Comparison of ENCODE assay signal across 15 mouse cellular contexts in the genomic region with DNA sequence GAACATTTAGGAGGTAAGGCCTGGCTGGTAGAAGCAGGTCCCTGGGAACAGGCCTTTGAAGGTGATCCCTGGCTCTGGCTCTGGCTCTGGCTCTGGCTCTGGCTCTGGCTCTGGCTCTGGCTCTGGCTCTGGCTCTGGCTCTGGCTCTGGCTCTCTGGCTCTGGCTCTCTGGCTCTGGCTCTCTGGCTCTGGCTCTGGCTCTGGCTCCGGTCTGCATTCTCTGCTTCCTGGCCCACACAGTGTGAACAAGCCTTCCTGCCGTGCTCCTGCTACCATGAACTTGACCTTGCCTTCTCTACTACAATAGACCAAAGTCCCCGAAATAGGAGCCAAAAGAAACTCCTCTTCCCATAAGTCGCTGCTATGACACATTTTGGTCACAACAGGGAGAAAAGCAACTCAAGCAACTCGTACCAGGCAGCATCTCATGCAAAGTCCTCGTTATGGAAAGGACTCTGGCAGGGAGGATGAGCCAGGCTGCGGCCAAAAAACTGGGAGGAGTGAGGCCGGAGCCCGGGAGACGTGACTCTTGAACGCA.
DNase-seq lines count a peak whose midpoint lies in the region; ATAC-seq and TF ChIP-seq lines count a peak whose summit lies in the region.
"Had no signal": no experiment of that assay in that cellular context is flagged by ENCODE, and none has a peak within 500 bp of the region (broad histone marks: within the 10 kb centered on the region; RNA-seq: fewer than 3 reads in every experiment).

No protein-coding gene starts in this region.

- no peak overlapping the region for H3K4me3 ChIP-seq in forebrain, postnatal 0 days (ENCODE audit: low read depth, low read length)
- no peak overlapping the region for H3K4me3 ChIP-seq in forebrain, embryonic 10.5 days
- no peak overlapping the region for H3K4me3 ChIP-seq in brown adipose tissue, adult 24 weeks (ENCODE audit: insufficient read depth, low read depth, low read length)
- H3K4me3 ChIP-seq: embryonic facial prominence, embryonic 10.5 days; neural tube, embryonic 13.5 days had no signal

- 0 out of 2 replicates have a peak, but pooled peaks cover 7% of the 10 kb centered on the region for H3K4me1 ChIP-seq in forebrain, postnatal 0 days (ENCODE audit: insufficient read depth)
- H3K4me1 ChIP-seq in forebrain, embryonic 10.5 days: peaks cover 9% of the 10 kb centered on the region
- H3K4me1 ChIP-seq in brown adipose tissue, adult 24 weeks (ENCODE audit: control insufficient read depth, insufficient read depth, insufficient read length, low read length): peaks cover 9% of the 10 kb centered on the region
- H3K4me1 ChIP-seq: embryonic facial prominence, embryonic 10.5 days; neural tube, embryonic 13.5 days had no signal

- 72% methylated on average over 11 of the region's 11 CpGs for WGBS in forebrain, postnatal 0 days
- 92% methylated on average over 11 of the region's 11 CpGs for WGBS in forebrain, embryonic 10.5 days

- DNase-seq in forebrain, postnatal 0 days: no peak
- no peak for DNase-seq in forebrain, embryonic 10.5 days (ENCODE audit: extremely low spot score, low spot score)
- peak; percentile 78 for DNase-seq in Muller cell, postnatal 12 days (ENCODE audit: inconsistent ontology term)
- peak; percentile 71 to 75 for DNase-seq in heart, adult 9 months (ENCODE audit: low spot score in 2 of 2)
- no peak for DNase-seq in ovary, postnatal 36 days (ENCODE audit: low spot score)
- no peak for DNase-seq in T-cell, adult 2 months (ENCODE audit: low spot score)
- DNase-seq: lung, postnatal 10 days; midbrain, embryonic 14.5 days; thymus, postnatal 36 days had no signal

- ATAC-seq in forebrain, postnatal 0 days: no peak
- ATAC-seq: inflammation-experienced regulatory T-cells, adult 6 months had no signal

- no peaks in the 10 kb centered on the region for H3K27me3 ChIP-seq in forebrain, postnatal 0 days (ENCODE audit: insufficient read depth, low read length)
- H3K27me3 ChIP-seq in forebrain, embryonic 10.5 days (ENCODE audit: poor library complexity, severe bottlenecking): no peaks in the 10 kb centered on the region
- H3K27me3 ChIP-seq: CH12.LX; neural tube, embryonic 13.5 days had no signal

- H3K27ac ChIP-seq in forebrain, postnatal 0 days (ENCODE audit: low read depth, low read length): peak overlapping the region; percentile 4; the same call in 1 of the 2 replicates
- no peak overlapping the region for H3K27ac ChIP-seq in forebrain, embryonic 10.5 days
- peak overlapping the region; percentile 29; the same call in 1 of the 2 replicates for H3K27ac ChIP-seq in brown adipose tissue, adult 24 weeks (replicated peaks; ENCODE audit: low read depth, low read length)
- H3K27ac ChIP-seq: embryonic facial prominence, embryonic 10.5 days; neural tube, embryonic 13.5 days had no signal

- H3K9ac ChIP-seq in forebrain, postnatal 0 days: no peak overlapping the region
- H3K9ac ChIP-seq: neural tube, embryonic 13.5 days had no signal

- no peaks in the 10 kb centered on the region for H3K9me3 ChIP-seq in forebrain, postnatal 0 days (ENCODE audit: low read length)
- H3K9me3 ChIP-seq in forebrain, embryonic 10.5 days: no peaks in the 10 kb centered on the region
- H3K9me3 ChIP-seq: embryonic facial prominence, embryonic 10.5 days; neural tube, embryonic 13.5 days had no signal

- H3K36me3 ChIP-seq in forebrain, postnatal 0 days (ENCODE audit: insufficient read depth): no peaks in the 10 kb centered on the region
- no peaks in the 10 kb centered on the region for H3K36me3 ChIP-seq in forebrain, embryonic 10.5 days (replicated peaks)
- H3K36me3 ChIP-seq: embryonic facial prominence, embryonic 10.5 days; neural tube, embryonic 13.5 days had no signal

- no peak for TF ChIP-seq CTCF in forebrain, postnatal 0 days (IDR thresholded peaks at IDR 0.05; ENCODE audit: low read depth)

- no peak overlapping the region for H3K4me2 ChIP-seq in forebrain, postnatal 0 days (ENCODE audit: low read depth)
- H3K4me2 ChIP-seq: liver, embryonic 11.5 days; neural tube, embryonic 13.5 days had no signal

Comparison
In these comparisons a context has a peak if more than half of its experiments do, and no peak if none do; other contexts are left out.
1. DNase-seq: peak in Muller cell, postnatal 12 days (single experiment) and heart, adult 9 months (2 of 2); none in forebrain, postnatal 0 days (single experiment), forebrain, embryonic 10.5 days (single experiment), ovary, postnatal 36 days (single experiment) and T-cell, adult 2 months (single experiment).